Mouse (Mus musculus): ENCODE measurements at regions not wholly inside any gene's neighbourhood (a gene's known extent, or its start where the extent isn't known, plus 50 kb on each side); places are given as distances from the start of the nearest gene placed in this dataset.

DNA sequence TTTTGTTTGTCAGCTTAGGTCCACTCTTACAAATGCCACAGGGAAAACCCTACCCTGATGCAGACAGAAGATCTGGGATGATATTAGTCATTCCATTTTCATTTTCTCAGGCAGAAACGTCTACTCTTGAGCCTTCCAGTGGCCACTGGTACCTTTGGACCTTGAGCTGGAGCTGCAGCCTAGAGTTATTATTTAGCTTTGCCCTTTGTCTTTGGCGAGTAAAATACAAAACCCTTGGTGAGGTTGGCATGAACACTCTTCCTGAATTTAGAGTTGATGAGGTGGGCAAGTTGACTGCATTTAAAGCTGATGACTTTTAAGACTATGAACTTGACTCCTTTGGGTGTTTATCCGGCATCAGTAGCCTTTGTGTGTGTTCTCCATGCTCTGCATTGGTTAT, 352.2 kb upstream of the Hnrnpa3 start:
- Histone ChIP-seq H3K9me3 (ENCODE audit: control insufficient read depth, low read length) (no peaks in the 10 kb centered on the region), H3K4me3 (ENCODE audit: low read depth, low read length) (no peak overlapping the region), H3K27ac (ENCODE audit: low read depth, low read length) (no peak overlapping the region), H3K4me2 (replicated peaks; ENCODE audit: low read depth, low read length) (no peak overlapping the region), H3K9ac (ENCODE audit: low read depth, low read length) (no peak overlapping the region), H3K27me3 (ENCODE audit: control insufficient read depth, insufficient read depth, low read length) (no peaks in the 10 kb centered on the region), H3K36me3 (ENCODE audit: control insufficient read depth, insufficient read depth, low read length) (no peaks in the 10 kb centered on the region), H3K4me1 (replicated peaks; ENCODE audit: control insufficient read depth, insufficient read depth, low read length) (no peaks in the 10 kb centered on the region)
- DNase-seq (ENCODE audit: low spot score), result no peak
- ATAC-seq (ENCODE audit: low FRiP score), result no peak
- WGBS, result 80% methylated on average over 3 of the region's 3 CpGs

DNA sequence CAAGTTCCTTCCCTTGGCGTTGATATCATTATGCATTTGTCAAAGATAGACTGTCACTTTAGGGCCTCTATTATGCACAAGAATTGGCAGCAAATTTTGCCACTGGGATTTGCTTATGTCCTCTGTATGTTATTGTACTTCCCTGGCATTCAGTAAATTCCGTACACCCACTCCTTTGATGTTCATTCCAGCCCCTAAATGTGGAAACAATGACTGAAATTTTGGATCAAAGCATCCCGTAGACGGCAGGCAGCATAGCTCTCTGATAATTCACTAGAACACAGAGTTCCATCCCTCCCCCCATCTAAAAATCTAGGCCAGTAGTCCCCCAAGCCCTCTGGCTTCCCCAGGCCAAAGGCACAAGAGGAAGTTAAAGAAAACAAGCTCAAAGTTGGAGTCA, 347.9 kb upstream of the Hnrnpa3 start:
- no peak overlapping the region for H3K9ac ChIP-seq (ENCODE audit: low read depth, low read length)
- H3K4me1 ChIP-seq (replicated peaks; ENCODE audit: control insufficient read depth, insufficient read depth, low read length), result no peaks in the 10 kb centered on the region
- H3K9me3 ChIP-seq (ENCODE audit: control insufficient read depth, low read length), result no peaks in the 10 kb centered on the region
- ATAC-seq (ENCODE audit: low FRiP score), result no peak
- WGBS, result 52% methylated on average over 4 of the region's 4 CpGs
- no peak overlapping the region for H3K27ac ChIP-seq (ENCODE audit: low read depth, low read length)
- H3K27me3 ChIP-seq (ENCODE audit: control insufficient read depth, insufficient read depth, low read length), result no peaks in the 10 kb centered on the region
- no peak for DNase-seq (ENCODE audit: low spot score)
- no peak overlapping the region for H3K4me3 ChIP-seq (ENCODE audit: low read depth, low read length)
- no peak overlapping the region for H3K4me2 ChIP-seq (replicated peaks; ENCODE audit: low read depth, low read length)
- no peaks in the 10 kb centered on the region for H3K36me3 ChIP-seq (ENCODE audit: control insufficient read depth, insufficient read depth, low read length)

DNA sequence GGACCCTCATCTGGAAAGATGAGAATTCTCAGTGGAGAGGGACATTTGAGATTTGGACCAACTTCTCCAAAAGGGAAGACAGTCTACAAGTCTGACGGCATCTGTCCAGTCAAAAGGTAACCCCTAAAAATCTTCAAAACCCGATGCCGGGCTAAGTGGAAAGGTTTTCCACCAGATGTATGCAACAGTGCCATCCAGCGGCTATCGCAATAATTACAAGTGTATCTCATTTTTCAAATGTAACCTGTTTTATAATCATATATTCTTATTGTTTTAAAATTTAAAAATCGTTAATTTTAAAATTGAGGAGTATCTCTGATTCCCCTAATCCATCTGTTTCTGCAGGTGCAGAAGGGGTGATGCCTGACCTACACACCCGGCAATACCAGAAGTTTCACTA, 346.8 kb upstream of the Hnrnpa3 start:
- Histone ChIP-seq H3K9me3 (ENCODE audit: control insufficient read depth, low read length) (no peaks in the 10 kb centered on the region), H3K4me3 (ENCODE audit: low read depth, low read length) (no peak overlapping the region), H3K27me3 (ENCODE audit: control insufficient read depth, insufficient read depth, low read length) (no peaks in the 10 kb centered on the region), H3K27ac (ENCODE audit: low read depth, low read length) (no peak overlapping the region), H3K9ac (ENCODE audit: low read depth, low read length) (no peak overlapping the region), H3K4me2 (replicated peaks; ENCODE audit: low read depth, low read length) (no peak overlapping the region), H3K36me3 (ENCODE audit: control insufficient read depth, insufficient read depth, low read length) (no peaks in the 10 kb centered on the region), H3K4me1 (replicated peaks; ENCODE audit: control insufficient read depth, insufficient read depth, low read length) (no peaks in the 10 kb centered on the region)
- peak; percentile 70 for DNase-seq (ENCODE audit: low spot score)
- no peak for ATAC-seq (ENCODE audit: low FRiP score)
- 22% methylated on average over 7 of the region's 7 CpGs for WGBS

DNA sequence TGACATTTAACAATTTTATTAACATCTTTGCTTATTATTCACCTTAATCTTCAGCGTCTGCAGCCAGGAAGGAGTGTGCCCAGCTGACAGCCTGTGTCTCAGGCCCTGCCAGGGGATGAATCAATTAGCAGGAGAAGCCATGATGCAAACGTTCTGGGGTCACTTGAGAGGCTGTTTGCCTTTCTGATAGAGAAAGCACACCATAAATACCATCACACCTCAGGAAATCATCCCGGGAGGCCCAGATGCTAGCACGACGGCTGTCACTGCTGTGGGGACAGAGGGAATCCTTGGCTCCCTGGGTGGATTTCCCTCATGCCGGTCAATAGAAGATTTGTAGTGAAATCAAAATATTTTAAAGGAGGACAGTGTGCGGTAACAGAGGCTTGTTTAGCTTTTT, 343.7 kb upstream of the Hnrnpa3 start:
- no peaks in the 10 kb centered on the region for H3K36me3 ChIP-seq (ENCODE audit: control insufficient read depth, insufficient read depth, low read length)
- H3K27ac ChIP-seq (ENCODE audit: low read depth, low read length), result no peak overlapping the region
- H3K9ac ChIP-seq (ENCODE audit: low read depth, low read length), result no peak overlapping the region
- ATAC-seq (ENCODE audit: low FRiP score) (no peak), DNase-seq (ENCODE audit: low spot score) (no peak)
- no peaks in the 10 kb centered on the region for H3K9me3 ChIP-seq (ENCODE audit: control insufficient read depth, low read length)
- no peak overlapping the region for H3K4me2 ChIP-seq (replicated peaks; ENCODE audit: low read depth, low read length)
- H3K4me3 ChIP-seq (ENCODE audit: low read depth, low read length), result no peak overlapping the region
- H3K4me1 ChIP-seq (replicated peaks; ENCODE audit: control insufficient read depth, insufficient read depth, low read length), result no peaks in the 10 kb centered on the region
- no peaks in the 10 kb centered on the region for H3K27me3 ChIP-seq (ENCODE audit: control insufficient read depth, insufficient read depth, low read length)
- 51% methylated on average over 7 of the region's 7 CpGs for WGBS

DNA sequence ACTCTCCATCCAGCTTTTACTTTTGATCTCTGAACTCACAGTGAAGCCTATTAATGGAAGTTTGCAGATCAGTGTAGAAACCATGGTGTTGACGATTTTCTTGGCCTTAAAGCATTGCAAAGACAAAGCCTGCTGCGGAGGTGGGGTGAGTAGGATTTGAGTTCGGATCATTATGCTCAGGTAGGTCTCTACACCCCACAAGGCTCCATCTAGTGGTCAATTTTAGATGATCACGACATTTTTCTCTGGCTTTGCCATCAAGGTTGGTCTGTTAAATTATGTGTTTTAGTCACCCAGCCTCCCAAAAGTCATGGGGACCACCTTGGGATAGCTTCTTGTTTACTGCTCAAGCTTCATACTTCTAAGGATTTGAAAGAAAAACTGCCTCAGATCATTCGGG, 340.9 kb upstream of the Hnrnpa3 start:
- ATAC-seq (ENCODE audit: low FRiP score), result no peak

DNA sequence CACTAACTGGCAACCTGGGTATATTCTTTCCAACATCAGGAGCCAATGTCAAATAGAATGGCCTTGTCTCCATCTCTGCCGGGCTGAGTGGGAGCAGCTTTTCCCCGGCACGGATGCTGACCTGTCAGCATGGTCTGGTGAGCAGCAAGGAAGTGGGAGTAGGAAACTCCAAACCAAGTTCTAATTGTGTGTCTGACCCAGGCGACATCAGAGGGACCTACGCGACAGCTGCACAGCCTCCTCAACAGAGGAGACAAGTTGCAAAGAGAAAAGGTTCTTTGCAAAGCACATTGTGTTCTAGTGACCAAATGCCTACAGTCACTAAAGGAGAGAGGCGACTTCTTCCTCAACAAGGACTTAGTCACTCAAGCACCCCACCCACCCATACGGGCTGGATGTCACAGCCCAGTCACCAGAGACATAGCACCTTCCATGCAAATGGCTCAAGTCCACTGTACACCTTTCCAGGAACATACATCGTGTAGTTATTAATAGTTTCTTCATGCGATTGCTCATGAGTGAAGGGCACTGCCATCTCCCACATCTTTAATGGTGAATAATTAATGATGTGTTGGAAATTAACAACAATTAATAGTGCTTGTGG, 334.8 kb upstream of the Hnrnpa3 start:
- Histone ChIP-seq H3K27me3 (ENCODE audit: control insufficient read depth, insufficient read depth, low read length) (no peaks in the 10 kb centered on the region), H3K4me3 (ENCODE audit: low read depth, low read length) (no peak overlapping the region), H3K9ac (ENCODE audit: low read depth, low read length) (no peak overlapping the region), H3K9me3 (ENCODE audit: control insufficient read depth, low read length) (no peaks in the 10 kb centered on the region), H3K27ac (ENCODE audit: low read depth, low read length) (no peak overlapping the region), H3K36me3 (ENCODE audit: control insufficient read depth, insufficient read depth, low read length) (no peaks in the 10 kb centered on the region), H3K4me1 (replicated peaks; ENCODE audit: control insufficient read depth, insufficient read depth, low read length) (no peaks in the 10 kb centered on the region), H3K4me2 (replicated peaks; ENCODE audit: low read depth, low read length) (no peak overlapping the region)
- DNase-seq (ENCODE audit: low spot score) (no peak), ATAC-seq (ENCODE audit: low FRiP score) (no peak)
- WGBS, result 86% methylated on average over 10 of the region's 10 CpGs

More for the DNA sequence above, 340.9 kb upstream of the Hnrnpa3 start:
- Histone ChIP-seq H3K4me2 (replicated peaks; ENCODE audit: low read depth, low read length) (no peak overlapping the region), H3K27me3 (ENCODE audit: control insufficient read depth, insufficient read depth, low read length) (no peaks in the 10 kb centered on the region), H3K27ac (ENCODE audit: low read depth, low read length) (no peak overlapping the region), H3K4me3 (ENCODE audit: low read depth, low read length) (no peak overlapping the region), H3K9me3 (ENCODE audit: control insufficient read depth, low read length) (no peaks in the 10 kb centered on the region), H3K9ac (ENCODE audit: low read depth, low read length) (no peak overlapping the region), H3K36me3 (ENCODE audit: control insufficient read depth, insufficient read depth, low read length) (no peaks in the 10 kb centered on the region), H3K4me1 (replicated peaks; ENCODE audit: control insufficient read depth, insufficient read depth, low read length) (no peaks in the 10 kb centered on the region)
- no peak for DNase-seq (ENCODE audit: low spot score)
- WGBS, result 54% methylated on average over 5 of the region's 5 CpGs

GRCm38 (mm10) chr2:75329598-75329997, 329.5 kb upstream of the Hnrnpa3 start:
- ATAC-seq (ENCODE audit: low FRiP score) (no peak), DNase-seq (ENCODE audit: low spot score) (no peak)
- H3K9me3 ChIP-seq (ENCODE audit: control insufficient read depth, low read length), result no peaks in the 10 kb centered on the region
- no peak overlapping the region for H3K4me2 ChIP-seq (replicated peaks; ENCODE audit: low read depth, low read length)
- no peak overlapping the region for H3K9ac ChIP-seq (ENCODE audit: low read depth, low read length)
- H3K36me3 ChIP-seq (ENCODE audit: control insufficient read depth, insufficient read depth, low read length), result no peaks in the 10 kb centered on the region
- H3K4me3 ChIP-seq (ENCODE audit: low read depth, low read length), result no peak overlapping the region
- H3K27ac ChIP-seq (ENCODE audit: low read depth, low read length), result no peak overlapping the region
- no peaks in the 10 kb centered on the region for H3K27me3 ChIP-seq (ENCODE audit: control insufficient read depth, insufficient read depth, low read length)
- WGBS, result 80% methylated on average over 2 of the region's 2 CpGs
- no peaks in the 10 kb centered on the region for H3K4me1 ChIP-seq (replicated peaks; ENCODE audit: control insufficient read depth, insufficient read depth, low read length)

GRCm38 (mm10) chr2:75341310-75341709, 317.8 kb upstream of the Hnrnpa3 start:
- ATAC-seq (ENCODE audit: low FRiP score) (no peak), DNase-seq (ENCODE audit: low spot score) (no peak)
- no peaks in the 10 kb centered on the region for H3K27me3 ChIP-seq (ENCODE audit: control insufficient read depth, insufficient read depth, low read length)
- H3K4me2 ChIP-seq (replicated peaks; ENCODE audit: low read depth, low read length), result no peak overlapping the region
- H3K36me3 ChIP-seq (ENCODE audit: control insufficient read depth, insufficient read depth, low read length), result no peaks in the 10 kb centered on the region
- H3K4me3 ChIP-seq (ENCODE audit: low read depth, low read length), result no peak overlapping the region
- 80% methylated on average over 2 of the region's 2 CpGs for WGBS
- no peak overlapping the region for H3K9ac ChIP-seq (ENCODE audit: low read depth, low read length)
- H3K9me3 ChIP-seq (ENCODE audit: control insufficient read depth, low read length), result no peaks in the 10 kb centered on the region
- H3K27ac ChIP-seq (ENCODE audit: low read depth, low read length), result no peak overlapping the region
- no peaks in the 10 kb centered on the region for H3K4me1 ChIP-seq (replicated peaks; ENCODE audit: control insufficient read depth, insufficient read depth, low read length)

GRCm38 (mm10) chr2:75341726-75342280, 317.3 kb upstream of the Hnrnpa3 start:
- no peak for ATAC-seq (ENCODE audit: low FRiP score)
- no peak for DNase-seq (ENCODE audit: low spot score)
- Histone ChIP-seq H3K4me1 (replicated peaks; ENCODE audit: control insufficient read depth, insufficient read depth, low read length) (no peaks in the 10 kb centered on the region), H3K9me3 (ENCODE audit: control insufficient read depth, low read length) (no peaks in the 10 kb centered on the region), H3K4me3 (ENCODE audit: low read depth, low read length) (no peak overlapping the region), H3K4me2 (replicated peaks; ENCODE audit: low read depth, low read length) (no peak overlapping the region), H3K27me3 (ENCODE audit: control insufficient read depth, insufficient read depth, low read length) (no peaks in the 10 kb centered on the region), H3K9ac (ENCODE audit: low read depth, low read length) (no peak overlapping the region), H3K27ac (ENCODE audit: low read depth, low read length) (no peak overlapping the region), H3K36me3 (ENCODE audit: control insufficient read depth, insufficient read depth, low read length) (no peaks in the 10 kb centered on the region)
- 83% methylated on average over 6 of the region's 6 CpGs for WGBS
